Mouse (Mus musculus) heart, embryonic 14.5 days (tissue): ENCODE results near the gene Fgfr2. TPM values are rescaled to one million over a fixed set of nuclear protein-coding genes. Genes with fewer than 3 reads are reported as not detected.

Experiments
- ATAC-seq: fragments of 200-750 bp; cut with Nextera tagmentation; 2 replicates; pipeline ENCODE4 v1.8.0; 2017; ENCODE audit warnings: low read depth, moderate TSS enrichment; ENCODE audit not compliant: insufficient number of reproducible peaks, insufficient read depth, low FRiP score
- H3K27ac ChIP-seq, 2 experiments: fragments of 200-500 bp in 1 of 2; fragments of 300-500 bp in 1 of 2; sonication (generic) in 1 of 2; replicated peaks in 1 of 2; 2 replicates each; pipeline ENCODE4 v1.5.1; 2012 to 2014; ENCODE audit warnings: low read depth in 2 of 2, low read length in 2 of 2, control low read depth in 1 of 2, mild to moderate bottlenecking in 1 of 2, mixed read lengths in 1 of 2; ENCODE audit not compliant: control insufficient read depth in 1 of 2, insufficient read depth in 1 of 2
- H3K27me3 ChIP-seq: fragments of 300-500 bp; sonication (generic); 2 replicates; pipeline ENCODE4 v1.6.1; 2014; ENCODE audit warnings: mild to moderate bottlenecking, low read length, control low read depth; ENCODE audit not compliant: control insufficient read depth, insufficient read depth
- H3K36me3 ChIP-seq: fragments of 300-500 bp; sonication (generic); 2 replicates; pipeline ENCODE4 v1.6.1; 2014; ENCODE audit warnings: mild to moderate bottlenecking, control low read depth, low read length, mixed read lengths; ENCODE audit not compliant: control insufficient read depth, insufficient read depth
- H3K4me1 ChIP-seq, 2 experiments: fragments of 200-500 bp in 1 of 2; fragments of 300-500 bp in 1 of 2; sonication (generic) in 1 of 2; 2 replicates each; pipeline ENCODE4 v1.6.1; 2012 to 2014; ENCODE audit warnings: low read length in 2 of 2, control low read depth in 1 of 2, mixed read lengths in 1 of 2; ENCODE audit not compliant: control insufficient read depth in 2 of 2, insufficient read depth in 2 of 2
- H3K4me2 ChIP-seq: fragments of 300-500 bp; sonication (generic); 2 replicates; pipeline ENCODE4 v1.6.1; 2014; ENCODE audit warnings: mild to moderate bottlenecking, low read length
- H3K4me3 ChIP-seq, 2 experiments: fragments of 200-500 bp in 1 of 2; fragments of 300-500 bp in 1 of 2; sonication (generic) in 1 of 2; 2 replicates each; pipeline ENCODE4 v1.5.1; 2012 to 2014; ENCODE audit warnings: low read length in 2 of 2, mild to moderate bottlenecking in 2 of 2, control low read depth in 1 of 2, low read depth in 1 of 2, moderate library complexity in 1 of 2; ENCODE audit not compliant: control insufficient read depth in 1 of 2, insufficient read depth in 1 of 2
- H3K9ac ChIP-seq: fragments of 300-500 bp; sonication (generic); 2 replicates; pipeline ENCODE4 v1.6.1; 2014; ENCODE audit warnings: mild to moderate bottlenecking, low read length
- H3K9me3 ChIP-seq: fragments of 300-500 bp; sonication (generic); 2 replicates; pipeline ENCODE4 v1.6.1; 2016; ENCODE audit warnings: low read length, control low read depth; ENCODE audit not compliant: control insufficient read depth
- WGBS: fragments of 180-500 bp; shearing (Covaris S2); extraction: QIAGEN DNeasy Blood & Tissue Kit; methylation state at CpG from one replicate; pipeline ENCODE4 v1.1.7; 2014; 5-methylcytosine and 5-hydroxymethylcytosine counted together
- polyA plus RNA-seq: library from polyadenylated mRNA; unstranded; fragments of >200 nt; fragmentation: Nextera tagmentation; extraction: Ambion mirVana; gene quantifications from 2 replicates; pipeline ENCODE4 v1.2.1, GENCODE M21; 2014

The Fgfr2 gene
- polyA plus RNA-seq, 1 experiment from 2014 or later, result 22.4 TPM

GRCm38 (mm10) chr7:132701412-132701811, 421.7 kb downstream of the Fgfr2 start:
- 76% methylated on average over 3 of the region's 3 CpGs for WGBS
- no peak overlapping the region for H3K4me2 ChIP-seq
- ATAC-seq, result no peak
- H3K4me3 ChIP-seq, result no peak overlapping the region
- H3K4me1 ChIP-seq, result peaks cover 3 to 8% of the 10 kb centered on the region in 2 experiments; a peak in 2 of 4 replicates
- H3K9ac ChIP-seq, result no peak overlapping the region
- no peak overlapping the region for H3K27ac ChIP-seq
- no peaks in the 10 kb centered on the region for H3K36me3 ChIP-seq
- no peaks in the 10 kb centered on the region for H3K9me3 ChIP-seq
- no peaks in the 10 kb centered on the region for H3K27me3 ChIP-seq

DNA sequence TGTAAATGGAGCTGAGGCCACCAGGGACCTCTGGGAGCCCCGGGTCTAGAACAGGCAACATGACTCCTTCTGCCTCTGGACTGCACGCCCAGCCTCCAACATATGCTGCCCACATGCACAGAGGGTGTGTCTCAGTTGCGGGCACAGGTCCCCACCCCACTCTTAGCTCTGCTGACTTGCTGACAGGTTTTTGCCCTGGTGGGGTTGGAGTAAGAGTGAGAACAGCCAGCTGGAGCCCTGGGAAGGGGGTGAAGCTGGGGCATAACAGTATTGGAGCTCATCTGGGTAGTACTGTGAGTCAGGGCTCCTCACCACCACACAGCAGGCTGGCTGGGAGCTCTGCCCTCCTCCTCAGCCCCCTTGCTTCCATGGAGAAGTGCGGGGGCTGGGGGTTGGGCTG, 423.0 kb downstream of the Fgfr2 start:
- Histone ChIP-seq H3K9me3 (no peaks in the 10 kb centered on the region), H3K4me3 (no peak overlapping the region), H3K27ac (no peak overlapping the region), H3K4me2 (no peak overlapping the region), H3K27me3 (no peaks in the 10 kb centered on the region), H3K36me3 (no peaks in the 10 kb centered on the region), H3K4me1 (peaks cover 3 to 8% of the 10 kb centered on the region in 2 experiments; a peak in 2 of 4 replicates), H3K9ac (no peak overlapping the region)
- ATAC-seq, result no peak
- 79% methylated on average over 4 of the region's 4 CpGs for WGBS

GRCm38 (mm10) chr7:132699639-132700038, 423.5 kb downstream of the Fgfr2 start:
- no peak for ATAC-seq
- no peaks in the 10 kb centered on the region for H3K27me3 ChIP-seq
- H3K9ac ChIP-seq, result no peak overlapping the region
- no peaks in the 10 kb centered on the region for H3K36me3 ChIP-seq
- H3K4me1 ChIP-seq, result peaks cover 3 to 8% of the 10 kb centered on the region in 2 experiments; a peak in 2 of 4 replicates
- H3K4me3 ChIP-seq, result no peak overlapping the region
- H3K9me3 ChIP-seq, result peaks cover 2% of the 10 kb centered on the region; the same call in 1 of the 2 replicates
- no peak overlapping the region for H3K4me2 ChIP-seq
- no peak overlapping the region for H3K27ac ChIP-seq

DNA sequence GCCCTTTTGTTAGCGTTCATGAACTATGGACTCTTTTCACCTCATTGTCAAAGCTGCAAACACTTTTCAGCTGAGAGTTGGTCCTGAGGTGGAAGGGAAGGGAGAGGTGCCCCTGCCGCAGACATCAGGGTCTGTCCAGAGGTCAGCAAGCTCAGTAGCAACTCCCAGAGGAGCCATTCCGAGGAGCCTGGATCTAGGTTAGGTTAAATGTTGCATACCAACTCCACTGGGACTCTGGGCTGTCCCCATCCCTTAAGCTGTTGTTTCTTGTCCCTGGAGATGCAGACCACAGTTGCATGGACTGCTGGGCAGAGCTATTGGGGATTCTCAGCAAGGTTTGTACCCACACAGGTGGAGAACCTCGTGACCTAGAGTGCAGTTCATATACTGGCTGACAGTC, 424.0 kb downstream of the Fgfr2 start:
- H3K4me2 ChIP-seq, result no peak overlapping the region
- 78% methylated on average over 4 of the region's 4 CpGs for WGBS
- no peak for ATAC-seq
- no peak overlapping the region for H3K4me3 ChIP-seq
- H3K9ac ChIP-seq, result no peak overlapping the region
- H3K36me3 ChIP-seq, result no peaks in the 10 kb centered on the region
- no peaks in the 10 kb centered on the region for H3K27me3 ChIP-seq
- H3K27ac ChIP-seq, result no peak overlapping the region
- H3K9me3 ChIP-seq, result peaks cover 3% of the 10 kb centered on the region; the same call in 1 of the 2 replicates
- peaks cover 3 to 8% of the 10 kb centered on the region in 2 experiments; a peak in 2 of 4 replicates for H3K4me1 ChIP-seq

DNA sequence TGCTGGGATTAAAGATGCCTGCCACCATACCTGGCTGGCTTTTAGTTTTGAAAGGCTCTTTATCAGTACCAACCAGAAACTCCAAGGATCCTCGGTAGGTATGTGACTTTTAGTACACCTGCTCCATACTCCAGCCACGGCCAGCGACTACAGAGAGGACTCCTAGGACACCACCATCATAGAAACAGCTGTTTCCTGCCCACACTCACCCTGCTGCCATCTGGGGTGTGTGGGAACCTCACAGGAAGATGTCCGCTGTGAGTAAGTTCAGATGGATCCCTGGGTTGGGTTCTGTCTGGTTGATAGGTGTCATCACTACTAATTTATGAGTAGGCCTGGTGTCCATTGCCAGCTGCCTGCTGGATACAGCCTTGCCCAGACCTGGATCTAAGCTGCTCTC, 424.4 kb downstream of the Fgfr2 start:
- Histone ChIP-seq H3K27me3 (no peaks in the 10 kb centered on the region), H3K4me2 (no peak overlapping the region), H3K9me3 (peaks cover 3% of the 10 kb centered on the region; the same call in 1 of the 2 replicates), H3K4me1 (peaks cover 3 to 8% of the 10 kb centered on the region in 2 experiments; a peak in 2 of 4 replicates), H3K4me3 (no peak overlapping the region), H3K9ac (no peak overlapping the region), H3K27ac (no peak overlapping the region), H3K36me3 (no peaks in the 10 kb centered on the region)
- no peak for ATAC-seq
- WGBS, result 76% methylated on average over 4 of the region's 4 CpGs

- H3K9ac ChIP-seq, result no peak overlapping the region
- no peak for ATAC-seq
- H3K9me3 ChIP-seq, result peaks cover 3% of the 10 kb centered on the region; the same call in 1 of the 2 replicates
- H3K27me3 ChIP-seq, result no peaks in the 10 kb centered on the region
- H3K4me2 ChIP-seq, result no peak overlapping the region
- no peak overlapping the region for H3K4me3 ChIP-seq
- H3K27ac ChIP-seq, result no peak overlapping the region
- peaks cover 3 to 12% of the 10 kb centered on the region in 2 experiments; a peak in 3 of 4 replicates for H3K4me1 ChIP-seq
- no peaks in the 10 kb centered on the region for H3K36me3 ChIP-seq
- 82% methylated on average over 8 of the region's 8 CpGs for WGBS
These were observed 425.8 kb downstream of the Fgfr2 start for GRCm38 (mm10) chr7:132697258-132697796.

- H3K27me3 ChIP-seq, result no peaks in the 10 kb centered on the region
- H3K9ac ChIP-seq, result no peak overlapping the region
- no peak overlapping the region for H3K4me2 ChIP-seq
- peaks cover 3% of the 10 kb centered on the region; the same call in 1 of the 2 replicates for H3K9me3 ChIP-seq
- WGBS, result 83% methylated on average over 2 of the region's 2 CpGs
- no peak overlapping the region for H3K27ac ChIP-seq
- no peak overlapping the region for H3K4me3 ChIP-seq
- no peak for ATAC-seq
- H3K36me3 ChIP-seq, result no peaks in the 10 kb centered on the region
- H3K4me1 ChIP-seq, result peaks cover 15 to 16% of the 10 kb centered on the region in 2 experiments
These were observed 429.6 kb downstream of the Fgfr2 start for GRCm38 (mm10) chr7:132693561-132693960.

DNA sequence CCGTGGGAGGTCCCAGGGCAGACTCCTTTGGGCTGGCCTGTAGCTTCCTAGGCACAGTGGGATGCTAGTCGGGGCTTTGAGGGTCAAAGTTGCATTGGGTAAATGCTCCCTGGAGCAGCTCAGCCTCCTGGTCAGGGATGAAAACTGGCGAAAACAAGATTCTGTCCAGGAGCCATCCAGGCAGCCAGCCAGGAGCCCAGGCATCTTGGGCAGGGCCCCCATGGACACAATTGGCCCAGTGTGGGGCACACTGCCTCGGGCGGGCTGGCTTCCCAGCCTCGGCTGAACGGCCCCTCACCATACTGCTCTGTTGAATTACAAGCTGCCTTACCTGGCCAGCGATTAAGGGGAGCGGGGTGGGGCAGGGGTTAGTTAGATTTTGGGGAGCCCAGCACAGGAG, 430.4 kb downstream of the Fgfr2 start:
- no peak for ATAC-seq
- H3K36me3 ChIP-seq, result no peaks in the 10 kb centered on the region
- WGBS, result 70% methylated on average over 9 of the region's 9 CpGs
- H3K9me3 ChIP-seq, result peaks cover 3% of the 10 kb centered on the region; the same call in 1 of the 2 replicates
- H3K27me3 ChIP-seq, result no peaks in the 10 kb centered on the region
- no peak overlapping the region for H3K4me3 ChIP-seq
- no peak overlapping the region for H3K4me2 ChIP-seq
- peaks cover 23 to 25% of the 10 kb centered on the region in 2 experiments for H3K4me1 ChIP-seq
- H3K27ac ChIP-seq, result no peak overlapping the region
- H3K9ac ChIP-seq, result no peak overlapping the region
